ENCODE assay signal across 21 mouse cellular contexts in genomic region chr7:137909456-137909855, GRCm38 (mm10).
A peak's percentile ranks its signal among the peaks of the same experiment; 100 is the strongest.
DNase-seq lines count a peak whose midpoint lies in the region; ATAC-seq and TF ChIP-seq lines count a peak whose summit lies in the region.
"Had no signal": no experiment of that assay in that cellular context is flagged by ENCODE, and none has a peak within 500 bp of the region (broad histone marks: within the 10 kb centered on the region; RNA-seq: fewer than 3 reads in every experiment).

No protein-coding gene starts in this region.

- no peak overlapping the region for H3K9ac ChIP-seq in intestine, embryonic 14.5 days (ENCODE audit: low read length)
- H3K9ac ChIP-seq in intestine, postnatal 0 days (ENCODE audit: low read depth, low read length), result no peak overlapping the region
- no peak overlapping the region for H3K9ac ChIP-seq in kidney, postnatal 0 days (ENCODE audit: low read depth, low read length)
- no peak overlapping the region for H3K9ac ChIP-seq in stomach, embryonic 16.5 days (ENCODE audit: low read length)
- H3K9ac ChIP-seq: embryonic facial prominence, embryonic 12.5 days; forebrain, embryonic 13.5 days had no signal

- H3K4me3 ChIP-seq in intestine, embryonic 14.5 days (ENCODE audit: low read depth, low read length), result no peak overlapping the region
- no peak overlapping the region for H3K4me3 ChIP-seq in intestine, postnatal 0 days (ENCODE audit: low read depth, low read length)
- H3K4me3 ChIP-seq in kidney, postnatal 0 days (replicated peaks; ENCODE audit: low read depth, low read length), result no peak overlapping the region
- no peak overlapping the region for H3K4me3 ChIP-seq in stomach, embryonic 16.5 days (replicated peaks; ENCODE audit: low read length)
- H3K4me3 ChIP-seq in midbrain, embryonic 10.5 days, result no peak overlapping the region
- H3K4me3 ChIP-seq: embryonic facial prominence, embryonic 12.5 days; erythroblast, embryonic 14.5 days; forebrain, embryonic 13.5 days; layer of hippocampus, adult 2 months; megakaryocyte, embryonic 14.5 days had no signal

- DNase-seq in intestine, embryonic 14.5 days (ENCODE audit: low spot score), result no peak
- peak; percentile 21 for DNase-seq in kidney, adult 18-20 months
- DNase-seq in kidney, postnatal 0 days (ENCODE audit: low spot score), result peak; percentile 48
- no peak for DNase-seq in midbrain, embryonic 10.5 days (ENCODE audit: low spot score)
- no peak for DNase-seq in left cerebral cortex, adult 18-20 months (ENCODE audit: low spot score in 2 of 2)
- DNase-seq: cerebellum, adult 2 months; gastrocnemius, postnatal 10 days; heart, adult 18-20 months; heart, postnatal 4 days; left cerebral cortex, postnatal 4 days; liver; thymus, adult 18-20 months had no signal

- no peak overlapping the region for H3K27ac ChIP-seq in intestine, embryonic 14.5 days (ENCODE audit: low read depth)
- H3K27ac ChIP-seq in intestine, postnatal 0 days (ENCODE audit: low read depth, low read length), result no peak overlapping the region
- no peak overlapping the region for H3K27ac ChIP-seq in kidney, postnatal 0 days
- H3K27ac ChIP-seq in stomach, embryonic 16.5 days (ENCODE audit: low read length), result no peak overlapping the region
- no peak overlapping the region for H3K27ac ChIP-seq in midbrain, embryonic 10.5 days (replicated peaks)
- H3K27ac ChIP-seq: embryonic facial prominence, embryonic 12.5 days; forebrain, embryonic 13.5 days; hindbrain, postnatal 0 days; layer of hippocampus, adult 2 months had no signal

- no peaks in the 10 kb centered on the region for H3K27me3 ChIP-seq in intestine, embryonic 14.5 days (replicated peaks; ENCODE audit: control insufficient read depth, insufficient read depth, low read length)
- H3K27me3 ChIP-seq in intestine, postnatal 0 days (replicated peaks; ENCODE audit: control insufficient read depth, insufficient read depth, low read length), result no peaks in the 10 kb centered on the region
- H3K27me3 ChIP-seq in kidney, postnatal 0 days (ENCODE audit: insufficient read depth, low read length), result no peaks in the 10 kb centered on the region
- H3K27me3 ChIP-seq in stomach, embryonic 16.5 days (ENCODE audit: control insufficient read depth, insufficient read depth, low read length), result no peaks in the 10 kb centered on the region
- no peaks in the 10 kb centered on the region for H3K27me3 ChIP-seq in midbrain, embryonic 10.5 days (ENCODE audit: low read depth, poor library complexity, severe bottlenecking)
- H3K27me3 ChIP-seq: embryonic facial prominence, embryonic 12.5 days; megakaryocyte, embryonic 14.5 days had no signal

- WGBS in intestine, embryonic 14.5 days, result 38% methylated on average over 3 of the region's 3 CpGs
- 29% methylated on average over 3 of the region's 3 CpGs for WGBS in intestine, postnatal 0 days
- 18% methylated on average over 3 of the region's 3 CpGs for WGBS in kidney, postnatal 0 days
- WGBS in stomach, embryonic 16.5 days, result 23% methylated on average over 3 of the region's 3 CpGs
- 43% methylated on average over 3 of the region's 3 CpGs for WGBS in midbrain, embryonic 10.5 days

- ATAC-seq in intestine, embryonic 14.5 days (replicated peaks; ENCODE audit: low FRiP score, low TSS enrichment, low read depth), result peak; percentile 62; the same call in 1 of the 2 replicates
- ATAC-seq in intestine, postnatal 0 days, result no peak
- ATAC-seq in kidney, postnatal 0 days (replicated peaks; ENCODE audit: low FRiP score, low read depth), result peak; percentile 95
- peak; percentile 66 for ATAC-seq in stomach, embryonic 16.5 days (ENCODE audit: insufficient read depth, low FRiP score)
- ATAC-seq: forebrain, embryonic 13.5 days; hindbrain, postnatal 0 days; midbrain, embryonic 16.5 days had no signal

- H3K4me1 ChIP-seq in intestine, embryonic 14.5 days (replicated peaks; ENCODE audit: control insufficient read depth, insufficient read depth, low read length), result no peaks in the 10 kb centered on the region
- no peaks in the 10 kb centered on the region for H3K4me1 ChIP-seq in intestine, postnatal 0 days (replicated peaks; ENCODE audit: control insufficient read depth, insufficient read depth, low read length)
- 0 out of 2 replicates have a peak, but pooled peaks cover 7% of the 10 kb centered on the region for H3K4me1 ChIP-seq in kidney, postnatal 0 days (replicated peaks; ENCODE audit: insufficient read depth, low read length)
- H3K4me1 ChIP-seq in stomach, embryonic 16.5 days (ENCODE audit: control insufficient read depth, insufficient read depth, low read length), result no peaks in the 10 kb centered on the region
- H3K4me1 ChIP-seq in midbrain, embryonic 10.5 days, result peaks cover 29% of the 10 kb centered on the region
- H3K4me1 ChIP-seq: megakaryocyte, embryonic 14.5 days had no signal

- no peak overlapping the region for H3K4me2 ChIP-seq in intestine, embryonic 14.5 days (ENCODE audit: low read length)
- no peak overlapping the region for H3K4me2 ChIP-seq in intestine, postnatal 0 days (replicated peaks; ENCODE audit: low read depth)
- no peak overlapping the region for H3K4me2 ChIP-seq in kidney, postnatal 0 days (ENCODE audit: low read length)
- no peak overlapping the region for H3K4me2 ChIP-seq in stomach, embryonic 16.5 days (ENCODE audit: low read depth, low read length)
- H3K4me2 ChIP-seq: embryonic facial prominence, embryonic 12.5 days; forebrain, embryonic 13.5 days had no signal

- no peaks in the 10 kb centered on the region for H3K36me3 ChIP-seq in intestine, embryonic 14.5 days (ENCODE audit: control insufficient read depth, insufficient read depth, low read length)
- H3K36me3 ChIP-seq in intestine, postnatal 0 days (ENCODE audit: control insufficient read depth, insufficient read depth), result no peaks in the 10 kb centered on the region
- H3K36me3 ChIP-seq in kidney, postnatal 0 days (ENCODE audit: insufficient read depth, low read length), result no peaks in the 10 kb centered on the region
- no peaks in the 10 kb centered on the region for H3K36me3 ChIP-seq in stomach, embryonic 16.5 days (ENCODE audit: control insufficient read depth, insufficient read depth, low read length)
- no peaks in the 10 kb centered on the region for H3K36me3 ChIP-seq in midbrain, embryonic 10.5 days
- H3K36me3 ChIP-seq: embryonic facial prominence, embryonic 12.5 days had no signal

- no peaks in the 10 kb centered on the region for H3K9me3 ChIP-seq in intestine, embryonic 14.5 days (ENCODE audit: control insufficient read depth, low read length)
- H3K9me3 ChIP-seq in intestine, postnatal 0 days (ENCODE audit: control insufficient read depth), result no peaks in the 10 kb centered on the region
- no peaks in the 10 kb centered on the region for H3K9me3 ChIP-seq in kidney, postnatal 0 days (replicated peaks; ENCODE audit: low read length)
- no peaks in the 10 kb centered on the region for H3K9me3 ChIP-seq in stomach, embryonic 16.5 days (replicated peaks; ENCODE audit: control insufficient read depth, low read length)
- no peaks in the 10 kb centered on the region for H3K9me3 ChIP-seq in midbrain, embryonic 10.5 days (replicated peaks)
- H3K9me3 ChIP-seq: embryonic facial prominence, embryonic 12.5 days; forebrain, embryonic 13.5 days; megakaryocyte, embryonic 14.5 days had no signal

- no peak for TF ChIP-seq CTCF in intestine, postnatal 0 days (IDR thresholded peaks at IDR 0.05; ENCODE audit: low read depth)
- no peak for TF ChIP-seq CTCF in kidney, postnatal 0 days (IDR thresholded peaks at IDR 0.05; ENCODE audit: low read depth)

Comparison
In these comparisons a context has a peak if more than half of its experiments do, and no peak if none do; other contexts are left out.
1. DNase-seq: peak in kidney, adult 18-20 months (single experiment) and kidney, postnatal 0 days (single experiment); none in intestine, embryonic 14.5 days (single experiment), midbrain, embryonic 10.5 days (single experiment) and left cerebral cortex, adult 18-20 months (0 of 2).